Mouse (Mus musculus): ENCODE data around the gene Hunk. TPM values are rescaled to one million over a fixed set of nuclear protein-coding genes. Genes with fewer than 3 reads are reported as not detected.

Gene Hunk
- total and polyA plus RNA-seq, 3 experiments: 0.01 TPM; not detected in 2

DNA sequence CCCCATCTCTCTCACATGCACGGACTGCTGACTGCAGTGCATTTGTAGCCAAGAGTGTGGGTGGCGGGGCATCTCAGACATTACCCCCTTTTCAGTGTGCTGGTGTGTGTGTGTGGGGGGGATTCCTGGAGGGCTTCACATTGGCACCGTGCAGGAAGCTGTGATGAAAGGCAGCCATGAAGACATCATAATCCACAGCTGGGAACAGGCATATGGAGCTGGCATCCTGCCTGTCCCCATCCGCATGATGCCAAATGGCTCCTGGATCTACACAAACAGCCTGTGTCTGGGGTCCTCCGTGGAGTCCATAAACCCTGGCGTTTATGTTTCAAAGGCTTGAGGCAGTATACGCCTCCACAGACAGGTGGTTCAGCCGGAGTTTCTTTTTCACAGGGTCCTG is 132.4 kb downstream of the Hunk start (continued):
- TF ChIP-seq RAD21 (IDR thresholded peaks at IDR 0.05; ENCODE audit: low read depth, low read length) (no peak), E2F4 (IDR thresholded peaks at IDR 0.05; ENCODE audit: borderline replicate concordance, low read depth, low read length) (no peak), POLR2AphosphoS5 (IDR thresholded peaks at IDR 0.05; ENCODE audit: borderline replicate concordance, low read depth, low read length) (no peak), SMC3 (IDR thresholded peaks at IDR 0.05; ENCODE audit: low read depth, low read length) (no peak)

DNA sequence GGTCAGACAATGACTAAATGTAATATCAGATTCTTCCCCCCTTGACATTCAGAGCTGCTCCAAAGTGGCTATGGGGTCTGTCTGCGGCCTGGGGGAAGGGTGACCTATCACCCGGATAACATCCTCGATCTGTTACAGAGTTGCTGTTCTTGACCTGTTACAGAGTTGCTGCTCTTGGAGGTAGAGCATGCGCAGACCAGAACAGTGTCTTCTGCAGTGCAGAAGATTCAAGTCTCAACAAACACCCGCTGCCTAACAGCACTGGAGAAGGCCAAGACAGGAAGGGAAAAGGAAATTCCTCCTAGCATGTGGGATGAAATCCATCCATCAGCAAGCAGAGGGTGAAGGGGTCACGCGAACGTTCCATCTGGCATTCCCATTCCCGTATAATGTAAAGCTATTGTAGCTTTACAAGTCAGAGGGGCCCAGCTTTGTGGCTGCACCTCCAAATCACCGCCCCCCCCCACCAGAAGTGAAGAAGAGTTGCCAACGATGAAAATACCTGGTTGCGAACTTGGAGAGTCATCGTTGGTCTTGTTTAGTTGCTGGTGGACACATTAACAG is 133.0 kb downstream of the Hunk start:
- Histone ChIP-seq H3K27ac (ENCODE audit: control insufficient read depth, low read depth, low read length) (no peak overlapping the region), H3K36me3 (ENCODE audit: control insufficient read depth in 1 of 2, insufficient read depth in 2 of 2, low read length in 2 of 2) (no peaks in the 10 kb centered on the region), H3K4me3 (ENCODE audit: control insufficient read depth in 1 of 2, insufficient read depth in 1 of 2, low read depth in 2 of 2, low read length in 2 of 2) (no peak overlapping the region), H3K27me3 (ENCODE audit: control insufficient read depth in 1 of 2, insufficient read depth in 2 of 2, low read length in 2 of 2) (no peaks in the 10 kb centered on the region), H3K79me2 (ENCODE audit: control insufficient read depth, insufficient read depth, low read length, poor library complexity) (no peaks in the 10 kb centered on the region), H3K4me1 (ENCODE audit: control insufficient read depth in 1 of 2, insufficient read depth in 2 of 2, low read length in 2 of 2) (no peaks in the 10 kb centered on the region), H3K9ac (ENCODE audit: control insufficient read depth, low read depth, low read length, poor library complexity, severe bottlenecking) (no peak overlapping the region), H3K9me3 (replicated peaks; ENCODE audit: insufficient read depth, low read length) (no peaks in the 10 kb centered on the region)
- no peak for DNase-seq (ENCODE audit: low read depth, low spot score)
- TF ChIP-seq TAL1 (IDR thresholded peaks at IDR 0.05; ENCODE audit: low read length) (no peak), RAD21 (IDR thresholded peaks at IDR 0.05; ENCODE audit: low read depth, low read length) (no peak), UBTF (IDR thresholded peaks at IDR 0.05; ENCODE audit: borderline replicate concordance, insufficient read depth, low read depth, low read length) (no peak), MAX (IDR thresholded peaks at IDR 0.05; ENCODE audit: low read length) (no peak), GABPA (IDR thresholded peaks at IDR 0.05; ENCODE audit: low read depth, low read length) (no peak), CHD1 (IDR thresholded peaks at IDR 0.05; ENCODE audit: low read depth, low read length) (no peak), KAT2A (conservative IDR thresholded peaks at IDR 0.05; ENCODE audit: low read depth, low read length) (no peak), JUND (IDR thresholded peaks at IDR 0.05; ENCODE audit: low read depth, low read length) (no peak), MYC (IDR thresholded peaks at IDR 0.05; ENCODE audit: low read depth, low read length) (no peak), TBP (IDR thresholded peaks at IDR 0.05; ENCODE audit: low read depth, low read length) (no peak), CHD2 (IDR thresholded peaks at IDR 0.05; ENCODE audit: low read length) (no peak)

DNA sequence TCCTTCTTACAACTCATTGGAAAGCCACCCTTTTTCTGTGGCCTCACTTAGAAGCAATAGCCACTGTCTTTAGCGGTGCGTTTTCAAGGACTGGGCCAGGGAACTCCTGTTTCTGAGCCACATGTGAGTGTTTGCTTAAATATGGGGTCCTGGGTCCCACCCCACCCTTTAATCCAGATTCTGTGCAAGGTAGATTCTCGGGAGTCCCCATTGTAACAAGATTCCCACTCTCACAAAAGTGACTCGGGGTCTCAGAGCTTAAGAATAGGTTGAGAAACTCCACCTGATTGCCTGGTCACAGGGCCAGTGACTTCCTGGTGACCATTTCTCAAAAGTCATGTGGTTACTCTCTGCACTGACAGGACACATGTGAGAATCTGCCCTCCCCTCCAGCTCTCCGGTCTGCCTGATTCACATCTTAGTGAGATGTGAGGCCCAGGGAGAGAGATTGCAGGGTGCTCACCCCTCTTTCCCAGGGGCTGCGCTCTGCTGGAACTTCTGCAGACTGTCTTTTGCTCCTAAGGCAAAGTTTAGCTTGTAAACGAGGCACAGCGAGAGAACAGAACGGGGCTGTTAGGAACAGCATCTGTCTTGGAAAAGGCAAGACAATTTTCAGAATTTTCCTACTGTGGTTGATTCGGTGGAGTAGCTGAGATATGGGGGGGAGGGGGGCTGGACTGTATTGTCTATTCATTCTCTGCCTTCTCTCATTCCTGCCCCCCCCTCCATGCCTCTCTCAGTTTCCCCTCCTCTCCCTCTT is 135.6 kb downstream of the Hunk start:
- H3K4me3 ChIP-seq (ENCODE audit: control insufficient read depth in 1 of 2, insufficient read depth in 1 of 2, low read depth in 2 of 2, low read length in 2 of 2): no peak overlapping the region
- no peaks in the 10 kb centered on the region for H3K27me3 ChIP-seq (ENCODE audit: control insufficient read depth in 1 of 2, insufficient read depth in 2 of 2, low read length in 2 of 2)
- H3K79me2 ChIP-seq (ENCODE audit: control insufficient read depth, insufficient read depth, low read length, poor library complexity): no peaks in the 10 kb centered on the region
- no peak for DNase-seq (ENCODE audit: low read depth, low spot score)
- no peaks in the 10 kb centered on the region for H3K4me1 ChIP-seq (ENCODE audit: control insufficient read depth in 1 of 2, insufficient read depth in 2 of 2, low read length in 2 of 2)
- no peak overlapping the region for H3K27ac ChIP-seq (ENCODE audit: control insufficient read depth, low read depth, low read length)
- no peaks in the 10 kb centered on the region for H3K9me3 ChIP-seq (replicated peaks; ENCODE audit: insufficient read depth, low read length)
- H3K36me3 ChIP-seq (ENCODE audit: control insufficient read depth in 1 of 2, insufficient read depth in 2 of 2, low read length in 2 of 2): no peaks in the 10 kb centered on the region
- H3K9ac ChIP-seq (ENCODE audit: control insufficient read depth, low read depth, low read length, poor library complexity, severe bottlenecking): no peak overlapping the region
- TF ChIP-seq CTCF (IDR thresholded peaks at IDR 0.05 in 2 of 3, conservative IDR thresholded peaks at IDR 0.05 in 1 of 3; ENCODE audit: control insufficient read depth in 1 of 3, insufficient read depth in 1 of 3, low read depth in 2 of 3, low read length in 3 of 3, poor library complexity in 1 of 3, severe bottlenecking in 1 of 3) (no peak), GATA1 (IDR thresholded peaks at IDR 0.05; ENCODE audit: low read depth, low read length) (no peak), MXI1 (IDR thresholded peaks at IDR 0.05; ENCODE audit: low read depth, low read length) (no peak), MYB (IDR thresholded peaks at IDR 0.05; ENCODE audit: low read depth, low read length) (no peak)

Data from MEL (cell line).